ENCODE assay signal across 15 mouse cellular contexts in genomic region chr13:75832697-75833096, GRCm38 (mm10).
"Had no signal": no experiment of that assay in that cellular context is flagged by ENCODE, and none has a peak within 500 bp of the region (broad histone marks: within the 10 kb centered on the region; RNA-seq: fewer than 3 reads in every experiment).

No protein-coding gene starts in this region.

- H3K36me3 ChIP-seq: limb, embryonic 12.5 days; stomach, embryonic 15.5 days had no signal

- H3K4me3 ChIP-seq: layer of hippocampus, adult 2 months; limb, embryonic 12.5 days; megakaryocyte, embryonic 14.5 days; stomach, embryonic 15.5 days had no signal

- H3K27ac ChIP-seq: layer of hippocampus, adult 2 months; limb, embryonic 12.5 days; liver, embryonic 14.5 days; stomach, embryonic 15.5 days had no signal

- H3K9ac ChIP-seq: limb, embryonic 12.5 days; liver, embryonic 14.5 days; stomach, embryonic 15.5 days had no signal

- DNase-seq: kidney, adult 8-10 months; kidney, postnatal 25 days; lung, adult 2 months; lung, postnatal 36 days; right cerebral cortex, adult 18-20 months; spleen, adult 18-20 months; thymus, adult 2 months; thymus, postnatal 25 days had no signal

- H3K4me1 ChIP-seq: limb, embryonic 12.5 days; megakaryocyte, embryonic 14.5 days; stomach, embryonic 15.5 days had no signal

- H3K9me3 ChIP-seq: limb, embryonic 12.5 days; megakaryocyte, embryonic 14.5 days; stomach, embryonic 15.5 days had no signal

- H3K4me2 ChIP-seq: limb, embryonic 12.5 days; midbrain, embryonic 11.5 days; stomach, embryonic 15.5 days had no signal

- H3K27me3 ChIP-seq: limb, embryonic 12.5 days; megakaryocyte, embryonic 14.5 days; stomach, embryonic 15.5 days had no signal

- ATAC-seq: midbrain, embryonic 16.5 days had no signal
